Mouse (Mus musculus) testis, adult 2 months (tissue): ENCODE measurements at regions not wholly inside any gene's neighbourhood (a gene's known extent, or its start where the extent isn't known, plus 50 kb on each side); places are given as distances from the start of the nearest gene placed in this dataset.

Experiments used
- CTCF ChIP-seq: fragments of 200-500 bp; IDR thresholded peaks from 2 replicates; pipeline ENCODE4 v1.5.1; 2012; ENCODE audit warnings: low read depth, mild to moderate bottlenecking, inconsistent platforms, low read length, moderate library complexity; ENCODE audit not compliant: control insufficient read depth, insufficient read depth, insufficient replicate concordance
- POLR2A ChIP-seq: fragments of 200-500 bp; IDR thresholded peaks from 2 replicates; pipeline ENCODE4 v1.6.1; 2012; ENCODE audit warnings: low read depth, mild to moderate bottlenecking, inconsistent platforms, low read length, moderate library complexity; ENCODE audit not compliant: control insufficient read depth

DNA sequence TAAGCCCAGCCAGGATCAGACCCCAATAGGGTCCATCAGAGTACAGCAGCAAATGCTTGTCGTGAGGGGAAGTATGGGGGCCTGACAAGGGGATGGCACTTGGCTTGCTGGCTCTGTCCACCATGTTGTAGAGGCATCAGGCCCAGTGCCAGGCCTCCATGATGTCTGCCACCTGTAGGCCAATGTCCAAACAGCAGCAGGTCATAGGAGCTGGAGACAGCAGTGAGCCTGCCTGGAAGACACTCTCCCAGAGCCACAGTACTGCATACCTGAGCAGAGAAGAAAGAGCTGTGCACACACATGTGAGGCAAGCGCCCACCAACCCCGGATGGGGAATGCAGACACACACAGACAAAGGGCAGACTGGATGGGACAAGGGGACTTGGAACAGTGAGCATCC lies 55.4 kb upstream of the Slc22a12 start:
- TF ChIP-seq CTCF: no peak
- no peak for TF ChIP-seq POLR2A
